Mouse (Mus musculus): Measurements from ENCODE around the gene Pom121. TPM values are rescaled to one million over a fixed set of nuclear protein-coding genes. Genes with fewer than 3 reads are reported as not detected.

Pom121 gene
- total RNA-seq (2021) = 10 to 100 TPM; 45.8 to 46.2 TPM
- long read RNA-seq, experiment 1, full-length matches to known transcripts = 6 of 22 reads
- long read RNA-seq, experiment 1, partial matches to known transcripts = 10 of 22 reads
- long read RNA-seq, experiment 1, other reads (novel, unspliced or antisense) = 6 of 22 reads
- long read RNA-seq, experiment 2, full-length matches to known transcripts = 3 of 16 reads
- long read RNA-seq, experiment 2, partial matches to known transcripts = 8 of 16 reads
- long read RNA-seq, experiment 2, other reads (novel, unspliced or antisense) = 5 of 16 reads

- DNase-seq (ENCODE audit: low spot score in 2 of 2) = peak; percentile 78 to 89
- intact Hi-C loops (cut with DNase I) = no loop called here
Observed at GRCm38 (mm10) chr5:135394004-135394823, at the start of gene Pom121. TSS of gene Pom121 (minus strand) at chr5:135394546.

- intact Hi-C loops (cut with DNase I) = no loop called here
Observed at GRCm38 (mm10) chr5:135442430-135442829, 48.1 kb upstream of the Pom121 start.

GRCm38 (mm10) chr5:135435039-135435438 lies 40.7 kb upstream of the Pom121 start:
- intact Hi-C loops (cut with DNase I) = no loop called here
- no peak for DNase-seq (ENCODE audit: low spot score in 2 of 2)

More at GRCm38 (mm10) chr5:135442430-135442829, 48.1 kb upstream of the Pom121 start:
- DNase-seq (ENCODE audit: low spot score in 2 of 2) = no peak

GRCm38 (mm10) chr5:135433861-135434260 lies 39.5 kb upstream of the Pom121 start:
- intact Hi-C loops (cut with DNase I) = no loop called here
- DNase-seq (ENCODE audit: low spot score in 2 of 2) = no peak

GRCm38 (mm10) chr5:135431111-135431510 lies 36.8 kb upstream of the Pom121 start:
- no peak for DNase-seq (ENCODE audit: low spot score in 2 of 2)
- intact Hi-C loops (cut with DNase I) = no loop called here

GRCm38 (mm10) chr5:135428786-135429185 lies 34.4 kb upstream of the Pom121 start:
- intact Hi-C loops (cut with DNase I) = no loop called here
- DNase-seq (ENCODE audit: low spot score in 2 of 2) = no peak

- DNase-seq (ENCODE audit: low spot score in 2 of 2) = no peak
- intact Hi-C loops (cut with DNase I) = no loop called here
Observed at GRCm38 (mm10) chr5:135410266-135410665, 15.9 kb upstream of the Pom121 start.

- no peak for DNase-seq (ENCODE audit: low spot score in 2 of 2)
- intact Hi-C loops (cut with DNase I) = loop anchor here (5.0 kb wide), 1 partner anchor 129 kb away; no protein-coding TSS in a partner anchor
Observed at GRCm38 (mm10) chr5:135408114-135408513, 13.8 kb upstream of the Pom121 start.

- DNase-seq (ENCODE audit: low spot score in 2 of 2) = no peak
- intact Hi-C loops (cut with DNase I) = loop anchor here (5.0 kb wide), 1 partner anchor 132 kb away; no protein-coding TSS in a partner anchor
Observed at GRCm38 (mm10) chr5:135405437-135405836, 11.1 kb upstream of the Pom121 start.

GRCm38 (mm10) chr5:135404623-135405022 lies 10.3 kb upstream of the Pom121 start:
- DNase-seq (ENCODE audit: low spot score in 2 of 2) = peak; percentile 77 to 83
- intact Hi-C loops (cut with DNase I) = loop anchor here (5.0 kb wide), 2 partner anchors 133 to 358 kb away; no protein-coding TSS in a partner anchor

- intact Hi-C loops (cut with DNase I) = loop anchor here (1.0 to 5.0 kb wide), 2 partner anchors 94 to 362 kb away; no protein-coding TSS in a partner anchor
- peak; percentile 74 to 87 for DNase-seq (ENCODE audit: low spot score in 2 of 2)
Observed at GRCm38 (mm10) chr5:135400244-135400643, 5.9 kb upstream of the Pom121 start.

GRCm38 (mm10) chr5:135399382-135399781 lies 5.0 kb upstream of the Pom121 start:
- DNase-seq (ENCODE audit: low spot score in 2 of 2) = no peak
- intact Hi-C loops (cut with DNase I) = no loop called here

GRCm38 (mm10) chr5:135395826-135396225 lies 1.5 kb upstream of the Pom121 start:
- DNase-seq (ENCODE audit: low spot score in 2 of 2) = peak; percentile 58 to 62
- intact Hi-C loops (cut with DNase I) = no loop called here

GRCm38 (mm10) chr5:135383771-135384170 lies 10.6 kb downstream of the Pom121 start:
- no peak for DNase-seq (ENCODE audit: low spot score in 2 of 2)
- intact Hi-C loops (cut with DNase I) = loop anchor here (10.0 kb wide), 1 partner anchor 159 kb away; no protein-coding TSS in a partner anchor

GRCm38 (mm10) chr5:135382746-135383145 lies 11.6 kb downstream of the Pom121 start:
- DNase-seq (ENCODE audit: low spot score in 2 of 2) = no peak
- intact Hi-C loops (cut with DNase I) = loop anchor here (10.0 kb wide), 1 partner anchor 158 kb away; no protein-coding TSS in a partner anchor

GRCm38 (mm10) chr5:135381356-135381925 lies 12.9 kb downstream of the Pom121 start:
- intact Hi-C loops (cut with DNase I) = loop anchor here (10.0 kb wide), 1 partner anchor 157 kb away; no protein-coding TSS in a partner anchor
- DNase-seq (ENCODE audit: low spot score in 2 of 2) = no peak

- intact Hi-C loops (cut with DNase I) = loop anchor here (10.0 kb wide), 1 partner anchor 156 kb away; no protein-coding TSS in a partner anchor
- no peak for DNase-seq (ENCODE audit: low spot score in 2 of 2)
Observed at GRCm38 (mm10) chr5:135380681-135381080, 13.7 kb downstream of the Pom121 start.

GRCm38 (mm10) chr5:135376341-135376740 lies 18.0 kb downstream of the Pom121 start:
- DNase-seq (ENCODE audit: low spot score in 2 of 2) = no peak
- intact Hi-C loops (cut with DNase I) = no loop called here

GRCm38 (mm10) chr5:135375167-135375566 lies 19.2 kb downstream of the Pom121 start:
- DNase-seq (ENCODE audit: low spot score in 2 of 2) = peak in 1 of 2 experiments; percentile 41
- intact Hi-C loops (cut with DNase I) = no loop called here

GRCm38 (mm10) chr5:135373601-135374000 lies 20.7 kb downstream of the Pom121 start:
- DNase-seq (ENCODE audit: low spot score in 2 of 2) = no peak

More at GRCm38 (mm10) chr5:135373601-135374000, 20.7 kb downstream of the Pom121 start:
- intact Hi-C loops (cut with DNase I) = no loop called here
